Mouse (Mus musculus): ENCODE results near the gene Gtpbp6. TPM values are rescaled to one million over a fixed set of nuclear protein-coding genes. Genes with fewer than 3 reads are reported as not detected.

The Gtpbp6 gene
- polyA plus RNA-seq, 1 experiment from 2014 or later, result 29.4 TPM

GRCm38 (mm10) chr5:110106140-110106871 lies 1.7 kb downstream of the Gtpbp6 start:
- 0 out of 2 replicates have a peak, but pooled peaks cover under 1% of the 10 kb centered on the region for H3K27me3 ChIP-seq (replicated peaks)
- H3K4me2 ChIP-seq (replicated peaks), result peak overlapping the region; percentile 90
- H3K4me3 ChIP-seq (replicated peaks), result peak overlapping the region; percentile 79
- 94% methylated on average over 26 of the region's 26 CpGs for WGBS
- no peak overlapping the region for H3K27ac ChIP-seq
- H3K36me3 ChIP-seq, result peaks cover 36% of the 10 kb centered on the region
- peaks cover 20% of the 10 kb centered on the region for H3K4me1 ChIP-seq (replicated peaks)
- H3K9me3 ChIP-seq, result no peaks in the 10 kb centered on the region
- peak overlapping the region; percentile 85; the same call in 1 of the 2 replicates for H3K9ac ChIP-seq
- ATAC-seq, result no peak

- no peak for ATAC-seq
- WGBS, result 94% methylated on average over 36 of the region's 36 CpGs
- H3K27me3 ChIP-seq (replicated peaks), result 0 out of 2 replicates have a peak, but pooled peaks cover 5% of the 10 kb centered on the region
Observed at GRCm38 (mm10) chr5:110104616-110105380, 3.2 kb downstream of the Gtpbp6 start.

GRCm38 (mm10) chr5:110103901-110104615 lies 3.9 kb downstream of the Gtpbp6 start:
- Histone ChIP-seq H3K27me3 (replicated peaks) (0 out of 2 replicates have a peak, but pooled peaks cover 5% of the 10 kb centered on the region), H3K9me3 (no peaks in the 10 kb centered on the region), H3K9ac (no peak overlapping the region), H3K4me2 (replicated peaks) (no peak overlapping the region), H3K4me3 (replicated peaks) (no peak overlapping the region), H3K27ac (no peak overlapping the region), H3K4me1 (replicated peaks) (peaks cover 25% of the 10 kb centered on the region), H3K36me3 (peaks cover 36% of the 10 kb centered on the region)
- ATAC-seq, result no peak
- WGBS, result 93% methylated on average over 27 of the region's 27 CpGs

More at GRCm38 (mm10) chr5:110104616-110105380, 3.2 kb downstream of the Gtpbp6 start:
- Histone ChIP-seq H3K9me3 (no peaks in the 10 kb centered on the region), H3K36me3 (peaks cover 36% of the 10 kb centered on the region), H3K4me2 (replicated peaks) (no peak overlapping the region), H3K9ac (no peak overlapping the region), H3K4me1 (replicated peaks) (peaks cover 25% of the 10 kb centered on the region), H3K4me3 (replicated peaks) (no peak overlapping the region), H3K27ac (no peak overlapping the region)

GRCm38 (mm10) chr5:110102853-110103625 lies 5.0 kb downstream of the Gtpbp6 start:
- Histone ChIP-seq H3K9me3 (no peaks in the 10 kb centered on the region), H3K4me3 (replicated peaks) (no peak overlapping the region), H3K4me2 (replicated peaks) (no peak overlapping the region), H3K27me3 (replicated peaks) (0 out of 2 replicates have a peak, but pooled peaks cover 5% of the 10 kb centered on the region), H3K36me3 (peaks cover 36% of the 10 kb centered on the region), H3K4me1 (replicated peaks) (peaks cover 25% of the 10 kb centered on the region), H3K27ac (no peak overlapping the region), H3K9ac (no peak overlapping the region)
- WGBS, result 96% methylated on average over 19 of the region's 19 CpGs
- no peak for ATAC-seq

GRCm38 (mm10) chr5:110102429-110102828 lies 5.6 kb downstream of the Gtpbp6 start:
- Histone ChIP-seq H3K4me2 (replicated peaks) (no peak overlapping the region), H3K36me3 (peaks cover 36% of the 10 kb centered on the region), H3K9me3 (no peaks in the 10 kb centered on the region), H3K4me3 (replicated peaks) (no peak overlapping the region), H3K27me3 (replicated peaks) (0 out of 2 replicates have a peak, but pooled peaks cover 5% of the 10 kb centered on the region), H3K4me1 (replicated peaks) (peaks cover 25% of the 10 kb centered on the region), H3K27ac (no peak overlapping the region), H3K9ac (no peak overlapping the region)
- 91% methylated on average over 13 of the region's 13 CpGs for WGBS
- no peak for ATAC-seq

GRCm38 (mm10) chr5:110101716-110102347 lies 6.2 kb downstream of the Gtpbp6 start:
- H3K36me3 ChIP-seq, result peaks cover 36% of the 10 kb centered on the region
- H3K27me3 ChIP-seq (replicated peaks), result 0 out of 2 replicates have a peak, but pooled peaks cover 5% of the 10 kb centered on the region
- no peaks in the 10 kb centered on the region for H3K9me3 ChIP-seq
- ATAC-seq, result peak; percentile 34
- no peak overlapping the region for H3K9ac ChIP-seq
- peak overlapping the region; percentile 86 for H3K4me2 ChIP-seq (replicated peaks)
- peak overlapping the region; percentile 34 for H3K4me3 ChIP-seq (replicated peaks)
- 15% methylated on average over 34 of the region's 34 CpGs for WGBS
- peaks cover 23% of the 10 kb centered on the region for H3K4me1 ChIP-seq (replicated peaks)
- no peak overlapping the region for H3K27ac ChIP-seq

- peaks cover 16% of the 10 kb centered on the region for H3K4me1 ChIP-seq (replicated peaks)
Observed at GRCm38 (mm10) chr5:110100921-110101631, 6.9 kb downstream of the Gtpbp6 start.

GRCm38 (mm10) chr5:110099656-110100580 lies 8.1 kb downstream of the Gtpbp6 start, which contains the start of gene Plcxd1:
Plcxd1 (plus strand) TSS chr5:110099969.
- no peaks in the 10 kb centered on the region for H3K9me3 ChIP-seq
- no peak within 1 kb of the TSS for H3K27ac ChIP-seq
- no peak within 1 kb of the TSS for H3K9ac ChIP-seq
- H3K4me3 ChIP-seq (replicated peaks), result 0 out of 2 replicates have a peak within 1 kb of the TSS, but pooled peaks have one; percentile 34
- peaks cover 22% of the 10 kb centered on the region for H3K36me3 ChIP-seq
- WGBS, result 11% methylated on average over 25 of the region's 25 CpGs
- peak within 1 kb of the TSS; percentile 86 for H3K4me2 ChIP-seq (replicated peaks)
- peaks cover 16% of the 10 kb centered on the region for H3K4me1 ChIP-seq (replicated peaks)
- H3K27me3 ChIP-seq (replicated peaks), result 0 out of 2 replicates have a peak, but pooled peaks cover 5% of the 10 kb centered on the region
- ATAC-seq, result 0 out of 2 replicates have a peak, but pooled peaks have one; percentile 4

More at GRCm38 (mm10) chr5:110100921-110101631, 6.9 kb downstream of the Gtpbp6 start:
- 1% methylated on average over 37 of the region's 37 CpGs for WGBS
- H3K9ac ChIP-seq, result no peak overlapping the region; the same call in 1 of the 2 replicates
- no peak overlapping the region for H3K27ac ChIP-seq
- peak; percentile 32 for ATAC-seq
- peak overlapping the region; percentile 34 for H3K4me3 ChIP-seq (replicated peaks)
- H3K36me3 ChIP-seq, result peaks cover 33% of the 10 kb centered on the region
- H3K27me3 ChIP-seq (replicated peaks), result 0 out of 2 replicates have a peak, but pooled peaks cover 5% of the 10 kb centered on the region
- H3K9me3 ChIP-seq, result no peaks in the 10 kb centered on the region
- peak overlapping the region; percentile 86 for H3K4me2 ChIP-seq (replicated peaks)

GRCm38 (mm10) chr5:110098991-110099477 lies 9.0 kb downstream of the Gtpbp6 start:
- H3K27ac ChIP-seq, result no peak overlapping the region
- no peaks in the 10 kb centered on the region for H3K9me3 ChIP-seq
- H3K4me3 ChIP-seq (replicated peaks), result no peak overlapping the region
- no peak overlapping the region for H3K9ac ChIP-seq
- H3K27me3 ChIP-seq (replicated peaks), result 0 out of 2 replicates have a peak, but pooled peaks cover 5% of the 10 kb centered on the region
- peaks cover 13% of the 10 kb centered on the region for H3K36me3 ChIP-seq
- ATAC-seq, result no peak
- WGBS, result 58% methylated on average over 1 of the region's 1 CpGs
- no peak overlapping the region for H3K4me2 ChIP-seq (replicated peaks)
- peaks cover 16% of the 10 kb centered on the region for H3K4me1 ChIP-seq (replicated peaks)

All from intestine, embryonic 15.5 days (tissue).